Comparison of ENCODE assay signal across 9 mouse cellular contexts in genomic region chr4:133966271-133966940, GRCm38 (mm10). TPM values are rescaled to one million over a fixed set of nuclear protein-coding genes. Genes with fewer than 3 reads are reported as not detected.
DNase-seq lines count a peak whose midpoint lies in the region; ATAC-seq and TF ChIP-seq lines count a peak whose summit lies in the region.
"Had no signal": no experiment of that assay in that cellular context is flagged by ENCODE, and none has a peak within 500 bp of the region (broad histone marks: within the 10 kb centered on the region; RNA-seq: fewer than 3 reads in every experiment).

No protein-coding gene starts in this region.

- no peaks in the 10 kb centered on the region for H3K27me3 ChIP-seq in embryonic facial prominence, embryonic 12.5 days
- no peaks in the 10 kb centered on the region for H3K27me3 ChIP-seq in intestine, embryonic 14.5 days (replicated peaks; ENCODE audit: control insufficient read depth, insufficient read depth, low read length)
- H3K27me3 ChIP-seq in neural tube, embryonic 12.5 days (replicated peaks): no peaks in the 10 kb centered on the region

- H3K4me3 ChIP-seq in left cerebral cortex, adult 2 months: peak overlapping the region; percentile 83
- H3K4me3 ChIP-seq in embryonic facial prominence, embryonic 12.5 days: peak overlapping the region; percentile 56
- H3K4me3 ChIP-seq in intestine, embryonic 14.5 days (ENCODE audit: low read depth, low read length): peak overlapping the region; percentile 64
- peak overlapping the region; percentile 62 for H3K4me3 ChIP-seq in neural tube, embryonic 12.5 days

- no peak for ATAC-seq in embryonic facial prominence, embryonic 12.5 days (ENCODE audit: insufficient number of reproducible peaks, insufficient read depth, low FRiP score, low TSS enrichment)
- ATAC-seq in intestine, embryonic 14.5 days (replicated peaks; ENCODE audit: low FRiP score, low TSS enrichment, low read depth): no peak
- ATAC-seq in neural tube, embryonic 12.5 days (ENCODE audit: low FRiP score, low read depth): no peak

- H3K9me3 ChIP-seq in embryonic facial prominence, embryonic 12.5 days: no peaks in the 10 kb centered on the region
- no peaks in the 10 kb centered on the region for H3K9me3 ChIP-seq in intestine, embryonic 14.5 days (ENCODE audit: control insufficient read depth, low read length)
- H3K9me3 ChIP-seq in neural tube, embryonic 12.5 days: no peaks in the 10 kb centered on the region

- H3K4me2 ChIP-seq in embryonic facial prominence, embryonic 12.5 days (replicated peaks): peak overlapping the region; percentile 73
- peak overlapping the region; percentile 94 for H3K4me2 ChIP-seq in intestine, embryonic 14.5 days (ENCODE audit: low read length)
- peak overlapping the region; percentile 96 for H3K4me2 ChIP-seq in neural tube, embryonic 12.5 days (replicated peaks)

- TF ChIP-seq CTCF in left cerebral cortex, adult 2 months (IDR thresholded peaks at IDR 0.05): no peak

- peak overlapping the region; percentile 91 for H3K9ac ChIP-seq in embryonic facial prominence, embryonic 12.5 days
- peak overlapping the region; percentile 98 for H3K9ac ChIP-seq in intestine, embryonic 14.5 days (ENCODE audit: low read length)
- peak overlapping the region; percentile 94 for H3K9ac ChIP-seq in neural tube, embryonic 12.5 days

- 46% methylated on average over 12 of the region's 12 CpGs for WGBS in embryonic facial prominence, embryonic 12.5 days
- WGBS in intestine, embryonic 14.5 days: 33% methylated on average over 12 of the region's 12 CpGs
- WGBS in neural tube, embryonic 12.5 days: 55% methylated on average over 12 of the region's 12 CpGs

- peak overlapping the region; percentile 84 for H3K27ac ChIP-seq in left cerebral cortex, adult 2 months
- peak overlapping the region; percentile 99; the same call in 1 of the 2 replicates for H3K27ac ChIP-seq in embryonic facial prominence, embryonic 12.5 days
- peak overlapping the region; percentile 100; the same call in 1 of the 2 replicates for H3K27ac ChIP-seq in intestine, embryonic 14.5 days (ENCODE audit: low read depth)
- H3K27ac ChIP-seq in neural tube, embryonic 12.5 days: no peak overlapping the region

- no peak for DNase-seq in left cerebral cortex, adult 2 months (ENCODE audit: extremely low spot score in 1 of 2, low spot score in 2 of 2)
- no peak for DNase-seq in left cerebral cortex, postnatal 36 days (ENCODE audit: low spot score in 2 of 2)
- DNase-seq in intestine, embryonic 14.5 days (ENCODE audit: low spot score): no peak
- DNase-seq in thymus, postnatal 0 days (ENCODE audit: low spot score): no peak
- no peak for DNase-seq in adrenal gland, postnatal 10 days
- DNase-seq in testis, postnatal 14 days (ENCODE audit: low spot score): no peak

- peaks cover 40% of the 10 kb centered on the region for H3K36me3 ChIP-seq in embryonic facial prominence, embryonic 12.5 days
- H3K36me3 ChIP-seq in intestine, embryonic 14.5 days (ENCODE audit: control insufficient read depth, insufficient read depth, low read length): peaks cover 50% of the 10 kb centered on the region
- peaks cover 34% of the 10 kb centered on the region for H3K36me3 ChIP-seq in neural tube, embryonic 12.5 days

- peaks cover 22% of the 10 kb centered on the region for H3K4me1 ChIP-seq in embryonic facial prominence, embryonic 12.5 days
- peaks cover 24% of the 10 kb centered on the region for H3K4me1 ChIP-seq in intestine, embryonic 14.5 days (replicated peaks; ENCODE audit: control insufficient read depth, insufficient read depth, low read length)
- H3K4me1 ChIP-seq in neural tube, embryonic 12.5 days: peaks cover 38% of the 10 kb centered on the region

- intact Hi-C loops in left cerebral cortex, adult 2 months (cut with DNase I): loop anchor here (2.0 to 10.0 kb wide), 2 partner anchors 34 to 292 kb away; partner anchors contain the start of genes Dhdds and Pigv
- intact Hi-C loops in left cerebral cortex, postnatal 36 days (cut with DNase I): loop anchor here (2.0 kb wide), 1 partner anchor 56 kb away; no protein-coding TSS in a partner anchor

RNA-seq across cellular contexts. Expression of gene Hmgn2, which starts 2.0 kb away (rescaled TPM):
- 10 to 100 TPM; 87.8 to 99.8 TPM for total RNA-seq in left cerebral cortex, adult 2 months (2021)
- total RNA-seq in left cerebral cortex, postnatal 36 days (2021): 100 to 1,000 TPM in 1 of 2 experiments, 10 to 100 TPM in 1; 97.3 to 117 TPM
- polyA plus RNA-seq in embryonic facial prominence, embryonic 12.5 days (2016; fragmentation: Nextera tagmentation; extraction: Ambion mirVana): 2,853 and 3,017 TPM in 2 replicates
- polyA plus RNA-seq in intestine, embryonic 14.5 days (2014; fragmentation: Nextera tagmentation; extraction: Ambion mirVana): 2,568 and 2,768 TPM in 2 replicates
- 2,314 and 2,342 TPM in 2 replicates for polyA plus RNA-seq in neural tube, embryonic 12.5 days (2016; fragmentation: Nextera tagmentation; extraction: Ambion mirVana)
- 2,843 and 2,903 TPM in 2 replicates for polyA plus RNA-seq in thymus, postnatal 0 days (2015; fragmentation: Nextera tagmentation; extraction: Ambion mirVana)
- 100 to 1,000 TPM; 273 to 322 TPM for total RNA-seq in adrenal gland, postnatal 10 days (2021)

RNA-seq across cellular contexts. Expression of gene Dhdds, which starts 34.3 kb away (rescaled TPM):
- 10 to 100 TPM; 61.4 to 62.2 TPM for total RNA-seq in left cerebral cortex, adult 2 months (2021)
- 10 to 100 TPM; 61.9 to 63.3 TPM for total RNA-seq in left cerebral cortex, postnatal 36 days (2021)
- 45.3 and 50.3 TPM in 2 replicates for polyA plus RNA-seq in embryonic facial prominence, embryonic 12.5 days (2016; fragmentation: Nextera tagmentation; extraction: Ambion mirVana)
- 43.5 and 46.6 TPM in 2 replicates for polyA plus RNA-seq in intestine, embryonic 14.5 days (2014; fragmentation: Nextera tagmentation; extraction: Ambion mirVana)
- polyA plus RNA-seq in neural tube, embryonic 12.5 days (2016; fragmentation: Nextera tagmentation; extraction: Ambion mirVana): 41.1 and 42.7 TPM in 2 replicates
- polyA plus RNA-seq in thymus, postnatal 0 days (2015; fragmentation: Nextera tagmentation; extraction: Ambion mirVana): 26.2 and 29.8 TPM in 2 replicates
- 10 to 100 TPM; 30.7 to 35.8 TPM for total RNA-seq in adrenal gland, postnatal 10 days (2021)

RNA-seq across cellular contexts. Expression of gene Lin28a, which starts 52.2 kb away (rescaled TPM):
- not detected for total RNA-seq in left cerebral cortex, adult 2 months (2021)
- not detected for total RNA-seq in left cerebral cortex, postnatal 36 days (2021)
- 0.50 and 0.67 TPM in 2 replicates for polyA plus RNA-seq in embryonic facial prominence, embryonic 12.5 days (2016; fragmentation: Nextera tagmentation; extraction: Ambion mirVana)
- 0.05 and 0.08 TPM in 2 replicates for polyA plus RNA-seq in intestine, embryonic 14.5 days (2014; fragmentation: Nextera tagmentation; extraction: Ambion mirVana)
- polyA plus RNA-seq in neural tube, embryonic 12.5 days (2016; fragmentation: Nextera tagmentation; extraction: Ambion mirVana): 0.84 and 1.9 TPM in 2 replicates
- 0.04 and 0.13 TPM in 2 replicates for polyA plus RNA-seq in thymus, postnatal 0 days (2015; fragmentation: Nextera tagmentation; extraction: Ambion mirVana)
- total RNA-seq in adrenal gland, postnatal 10 days (2021): under 1 TPM; 0.18 to 0.36 TPM
- total RNA-seq: left cerebral cortex, adult 8-10 months had no signal
